8 mouse cellular contexts compared by ENCODE assay signal in the genomic region with DNA sequence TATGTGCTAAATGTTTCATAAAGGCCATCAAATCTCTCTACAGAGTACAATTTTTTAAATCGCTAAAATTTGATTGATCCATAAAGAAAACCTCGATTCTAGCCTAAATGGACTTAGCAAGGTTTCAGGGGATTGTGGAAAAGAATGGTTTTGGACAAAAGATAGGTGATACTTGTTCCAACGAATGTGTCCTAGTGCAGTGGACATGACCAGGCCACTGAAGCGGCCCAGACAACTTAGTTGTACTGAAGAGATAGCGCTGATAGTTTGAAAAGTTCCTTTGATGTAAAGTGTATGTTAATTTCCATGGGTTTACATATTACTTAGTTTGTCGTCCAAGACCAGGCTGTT. TPM values are rescaled to one million over a fixed set of nuclear protein-coding genes. Genes with fewer than 3 reads are reported as not detected.
DNase-seq lines count a peak whose midpoint lies in the region; ATAC-seq and TF ChIP-seq lines count a peak whose summit lies in the region.

No protein-coding gene starts in this region.

- H3K9ac ChIP-seq in kidney, embryonic 15.5 days = peak overlapping the region; percentile 76
- peak overlapping the region; percentile 91 for H3K9ac ChIP-seq in hindbrain, embryonic 14.5 days
- peak overlapping the region; percentile 49 for H3K9ac ChIP-seq in midbrain, embryonic 15.5 days

- H3K27me3 ChIP-seq in kidney, embryonic 15.5 days = no peaks in the 10 kb centered on the region
- H3K27me3 ChIP-seq in hindbrain, embryonic 14.5 days (ENCODE audit: control insufficient read depth, insufficient read depth, low read length) = no peaks in the 10 kb centered on the region
- no peaks in the 10 kb centered on the region for H3K27me3 ChIP-seq in midbrain, embryonic 15.5 days (replicated peaks)

- no peak for ATAC-seq in kidney, embryonic 15.5 days (replicated peaks; ENCODE audit: low FRiP score)
- ATAC-seq in hindbrain, embryonic 14.5 days (ENCODE audit: low FRiP score) = no peak
- ATAC-seq in midbrain, embryonic 15.5 days (replicated peaks) = no peak

- H3K36me3 ChIP-seq in kidney, embryonic 15.5 days = peaks cover 2% of the 10 kb centered on the region; the same call in 1 of the 2 replicates
- H3K36me3 ChIP-seq in hindbrain, embryonic 14.5 days (replicated peaks; ENCODE audit: control insufficient read depth, insufficient read depth) = no peaks in the 10 kb centered on the region
- no peaks in the 10 kb centered on the region for H3K36me3 ChIP-seq in midbrain, embryonic 15.5 days (replicated peaks)

- peaks cover 22% of the 10 kb centered on the region for H3K4me1 ChIP-seq in kidney, embryonic 15.5 days
- peaks cover 14% of the 10 kb centered on the region for H3K4me1 ChIP-seq in bone marrow macrophage, adult 2 months (ENCODE audit: control insufficient read depth, insufficient read depth, low read length)
- peaks cover 31% of the 10 kb centered on the region for H3K4me1 ChIP-seq in hindbrain, embryonic 14.5 days (replicated peaks; ENCODE audit: control insufficient read depth, insufficient read depth, low read length)
- peaks cover 35% of the 10 kb centered on the region for H3K4me1 ChIP-seq in midbrain, embryonic 15.5 days

- no peak for DNase-seq in kidney, adult 11 months
- no peak for DNase-seq in hindbrain, embryonic 14.5 days (ENCODE audit: low spot score)
- no peak for DNase-seq in retina, postnatal 1 day
- DNase-seq in B cell, adult 2 months = no peak
- no peak for DNase-seq in gastrocnemius, postnatal 36 days

- H3K4me3 ChIP-seq in kidney, embryonic 15.5 days (replicated peaks) = peak overlapping the region; percentile 91
- peak overlapping the region; percentile 91 for H3K4me3 ChIP-seq in bone marrow macrophage, adult 2 months (ENCODE audit: insufficient read depth, low read length)
- H3K4me3 ChIP-seq in hindbrain, embryonic 14.5 days (replicated peaks; ENCODE audit: low read length) = peak overlapping the region; percentile 96
- H3K4me3 ChIP-seq in midbrain, embryonic 15.5 days = peak overlapping the region; percentile 91

- TF ChIP-seq POLR2A in bone marrow macrophage, adult 2 months (IDR thresholded peaks at IDR 0.05; ENCODE audit: borderline replicate concordance, low read depth, low read length) = no peak

- intact Hi-C loops in gastrocnemius, postnatal 36 days (cut with DNase I) = loop anchor here (5.0 to 10.0 kb wide), 2 partner anchors 45 to 332 kb away; a partner anchor contains a TSS

- WGBS in kidney, embryonic 15.5 days = 13% methylated on average over 6 of the region's 6 CpGs
- WGBS in hindbrain, embryonic 14.5 days = 10% methylated on average over 6 of the region's 6 CpGs
- WGBS in midbrain, embryonic 15.5 days = 9% methylated on average over 6 of the region's 6 CpGs

- peak overlapping the region; percentile 92 for H3K27ac ChIP-seq in kidney, embryonic 15.5 days
- H3K27ac ChIP-seq in bone marrow macrophage, adult 2 months (ENCODE audit: insufficient read depth, low read depth, low read length) = peak overlapping the region; percentile 78
- peak overlapping the region; percentile 61 for H3K27ac ChIP-seq in hindbrain, embryonic 14.5 days
- H3K27ac ChIP-seq in midbrain, embryonic 15.5 days = peak overlapping the region; percentile 88

- H3K4me2 ChIP-seq in kidney, embryonic 15.5 days = peak overlapping the region; percentile 66
- peak overlapping the region; percentile 59 for H3K4me2 ChIP-seq in hindbrain, embryonic 14.5 days (replicated peaks)
- H3K4me2 ChIP-seq in midbrain, embryonic 15.5 days = peak overlapping the region; percentile 68

- H3K9me3 ChIP-seq in kidney, embryonic 15.5 days (replicated peaks) = no peaks in the 10 kb centered on the region
- H3K9me3 ChIP-seq in hindbrain, embryonic 14.5 days (ENCODE audit: control insufficient read depth, low read length) = no peaks in the 10 kb centered on the region
- no peaks in the 10 kb centered on the region for H3K9me3 ChIP-seq in midbrain, embryonic 15.5 days

- TF ChIP-seq CTCF in bone marrow macrophage, adult 2 months (IDR thresholded peaks at IDR 0.05; ENCODE audit: low read depth, low read length) = no peak

RNA-seq across cellular contexts. Expression of a gene that starts 0.7 kb away (rescaled TPM):
- 14.0 and 15.2 TPM in 2 replicates for polyA plus RNA-seq in kidney, embryonic 15.5 days (2015; fragmentation: Nextera tagmentation; extraction: Ambion mirVana)
- 14.2 and 14.8 TPM in 2 replicates for polyA plus RNA-seq in bone marrow macrophage, adult 2 months (2012; ENCODE audit: insufficient read depth, insufficient read length, missing spikeins)
- polyA plus RNA-seq in hindbrain, embryonic 14.5 days (2014; fragmentation: Nextera tagmentation; extraction: Ambion mirVana) = 12.5 and 14.8 TPM in 2 replicates
- polyA plus RNA-seq in midbrain, embryonic 15.5 days (2015; fragmentation: Nextera tagmentation; extraction: Ambion mirVana) = 8.6 and 11.0 TPM in 2 replicates
- total RNA-seq in gastrocnemius, postnatal 36 days (2021) = 1 to 10 TPM; 5.7 to 8.4 TPM

RNA-seq across cellular contexts. Expression of a gene that starts 0.9 kb away (rescaled TPM):
- 23.9 and 24.2 TPM in 2 replicates for polyA plus RNA-seq in kidney, embryonic 15.5 days (2015; fragmentation: Nextera tagmentation; extraction: Ambion mirVana)
- 37.3 and 39.9 TPM in 2 replicates for polyA plus RNA-seq in bone marrow macrophage, adult 2 months (2012; ENCODE audit: insufficient read depth, insufficient read length, missing spikeins)
- polyA plus RNA-seq in hindbrain, embryonic 14.5 days (2014; fragmentation: Nextera tagmentation; extraction: Ambion mirVana) = 48.5 and 54.2 TPM in 2 replicates
- 44.2 and 49.6 TPM in 2 replicates for polyA plus RNA-seq in midbrain, embryonic 15.5 days (2015; fragmentation: Nextera tagmentation; extraction: Ambion mirVana)
- 1 to 10 TPM; 8.1 to 8.5 TPM for total RNA-seq in gastrocnemius, postnatal 36 days (2021)
